Mouse (Mus musculus) kidney, postnatal 0 days (tissue): ENCODE data around the gene Fam129a. TPM values are rescaled to one million over a fixed set of nuclear protein-coding genes. Genes with fewer than 3 reads are reported as not detected.
"Not testable (repeated sequence)": the region's sequence is repeated elsewhere in the genome, so short reads cannot be mapped to it uniquely, and the experiment has no call there.

Source experiments
- ATAC-seq: fragments of 200-750 bp; cut with Nextera tagmentation; replicated peaks from 2 replicates; pipeline ENCODE4 v1.8.0; 2017; ENCODE audit warnings: low read depth, moderate number of reproducible peaks, moderate TSS enrichment, moderate library complexity; ENCODE audit not compliant: low FRiP score
- DNase-seq: peaks from one replicate; pipeline ENCODE4 v3.0.0-alpha.2; 2016; ENCODE audit warnings: low spot score
- H3K27ac ChIP-seq: fragments of 300-500 bp; sonication (generic); 2 replicates; pipeline ENCODE4 v1.5.1; 2014; ENCODE audit warnings: mild to moderate bottlenecking
- H3K27me3 ChIP-seq: fragments of 300-500 bp; sonication (generic); 2 replicates; pipeline ENCODE4 v1.6.1; 2014; ENCODE audit warnings: low read length, mixed read lengths; ENCODE audit not compliant: insufficient read depth
- H3K36me3 ChIP-seq: fragments of 300-500 bp; sonication (generic); 2 replicates; pipeline ENCODE4 v1.6.1; 2014; ENCODE audit warnings: low read length, mixed read lengths; ENCODE audit not compliant: insufficient read depth
- H3K4me1 ChIP-seq: fragments of 300-500 bp; sonication (generic); replicated peaks from 2 replicates; pipeline ENCODE4 v1.6.1; 2014; ENCODE audit warnings: antibody characterized with exemption, low read length, mixed read lengths; ENCODE audit not compliant: insufficient read depth
- H3K4me2 ChIP-seq: fragments of 300-500 bp; sonication (generic); 2 replicates; pipeline ENCODE4 v1.6.1; 2014; ENCODE audit warnings: mild to moderate bottlenecking, low read length, moderate library complexity, mixed read lengths
- H3K4me3 ChIP-seq: fragments of 300-500 bp; sonication (generic); replicated peaks from 2 replicates; pipeline ENCODE4 v1.5.1; 2014; ENCODE audit warnings: low read depth, low read length
- H3K9ac ChIP-seq: fragments of 300-500 bp; sonication (generic); 2 replicates; pipeline ENCODE4 v1.6.1; 2014; ENCODE audit warnings: low read depth, low read length
- H3K9me3 ChIP-seq: fragments of 300-500 bp; sonication (generic); replicated peaks from 2 replicates; pipeline ENCODE4 v1.6.1; 2016; ENCODE audit warnings: low read length, inconsistent platforms, mixed read lengths
- CTCF ChIP-seq: IDR thresholded peaks from 2 replicates; pipeline ENCODE4 v1.5.1; 2016; ENCODE audit warnings: antibody characterized with exemption, low read depth, mild to moderate bottlenecking, moderate library complexity
- WGBS: fragments of 180-500 bp; shearing (Covaris S2); extraction: QIAGEN DNeasy Blood & Tissue Kit; methylation state at CpG from one replicate; pipeline ENCODE4 v1.1.7; 2014; 5-methylcytosine and 5-hydroxymethylcytosine counted together
- polyA plus RNA-seq: library from polyadenylated mRNA; unstranded; fragments of >200 nt; fragmentation: Nextera tagmentation; extraction: Ambion mirVana; gene quantifications from 2 replicates; pipeline ENCODE4 v1.2.1, GENCODE M21; 2015

Gene Fam129a
- polyA plus RNA-seq, 1 experiment from 2014 or later, result 12.6 TPM

GRCm38 (mm10) chr1:151595600-151596299 lies 24.8 kb downstream of the Fam129a start:
- ATAC-seq, result 0 out of 2 replicates have a peak, but pooled peaks have one; percentile 13
- 44% methylated on average over 12 of the region's 12 CpGs for WGBS
- no peak overlapping the region for H3K4me2 ChIP-seq

DNA sequence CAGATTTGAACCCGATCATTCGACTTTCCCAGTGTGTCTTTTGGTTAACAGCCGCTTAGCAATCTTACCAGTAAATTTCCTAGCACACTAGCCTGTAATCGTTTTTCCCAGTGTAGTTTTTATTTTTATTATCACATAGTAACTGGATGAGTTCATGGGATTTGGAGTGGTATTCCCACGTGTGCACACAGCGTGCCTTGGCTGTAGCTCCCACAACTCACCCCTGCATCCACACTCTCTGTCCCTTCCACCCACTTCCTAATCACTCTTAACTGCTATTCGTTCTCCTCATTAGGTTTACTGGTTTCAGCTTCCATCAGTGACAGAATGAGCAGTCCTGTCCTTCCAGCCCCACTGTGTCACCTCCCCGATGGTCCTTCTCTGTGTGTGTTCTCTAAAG lies 25.6 kb downstream of the Fam129a start:
- whole genome bisulfite sequencing, result 46% methylated on average over 8 of the region's 8 CpGs
- TF ChIP-seq CTCF, result no peak

More at GRCm38 (mm10) chr1:151595600-151596299, 24.8 kb downstream of the Fam129a start:
- Histone ChIP-seq H3K27me3 (no peaks in the 10 kb centered on the region), H3K36me3 (no peaks in the 10 kb centered on the region), H3K4me3 (no peak overlapping the region), H3K9ac (no peak overlapping the region), H3K9me3 (no peaks in the 10 kb centered on the region), H3K27ac (no peak overlapping the region), H3K4me1 (no peaks in the 10 kb centered on the region)
- DNase-seq, result peak; percentile 34
- TF ChIP-seq CTCF, result no peak

DNA sequence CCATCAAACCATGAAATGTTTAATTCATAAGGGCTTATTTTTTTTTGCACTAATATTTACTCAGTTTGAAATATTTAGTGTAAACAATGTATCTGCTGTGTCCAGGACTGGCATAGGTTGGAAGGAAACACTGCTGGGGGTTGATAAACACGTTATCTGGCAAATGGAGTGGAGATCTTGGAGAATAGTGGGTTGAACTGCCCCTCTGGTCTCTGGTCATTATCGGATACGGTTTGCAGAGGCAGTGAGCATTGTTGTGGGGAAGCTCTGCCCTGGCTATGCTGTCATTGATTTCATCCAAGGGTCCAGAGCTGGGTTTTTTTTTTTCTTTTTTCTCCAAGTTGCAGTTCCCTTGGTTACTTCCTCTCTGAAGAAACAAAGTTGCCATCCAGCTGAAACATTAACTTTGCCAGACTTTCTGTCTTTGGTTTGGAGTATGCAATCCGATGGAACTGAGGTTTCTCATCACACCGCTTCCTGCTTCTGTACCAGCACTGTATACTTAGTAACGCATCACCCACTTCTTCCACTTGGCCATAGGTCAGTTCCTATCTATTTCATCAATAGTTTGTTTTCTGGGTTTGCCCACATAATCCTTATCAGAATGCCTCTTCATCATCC lies 26.8 kb downstream of the Fam129a start:
- 73% methylated on average over 6 of the region's 6 CpGs for WGBS
- Histone ChIP-seq H3K4me2 (no peak overlapping the region), H3K36me3 (no peaks in the 10 kb centered on the region), H3K9ac (no peak overlapping the region), H3K27ac (no peak overlapping the region), H3K9me3 (no peaks in the 10 kb centered on the region), H3K27me3 (no peaks in the 10 kb centered on the region), H3K4me3 (no peak overlapping the region), H3K4me1 (no peaks in the 10 kb centered on the region)
- no peak for DNase-seq
- no peak for TF ChIP-seq CTCF
- no peak for ATAC-seq

More for the DNA sequence above, 25.6 kb downstream of the Fam129a start:
- Histone ChIP-seq H3K9me3 (no peaks in the 10 kb centered on the region), H3K27ac (0 out of 2 replicates have a peak overlapping the region, but pooled peaks have one; percentile 5), H3K4me3 (no peak overlapping the region), H3K4me1 (no peaks in the 10 kb centered on the region), H3K4me2 (no peak overlapping the region), H3K27me3 (no peaks in the 10 kb centered on the region), H3K36me3 (no peaks in the 10 kb centered on the region), H3K9ac (no peak overlapping the region)
- ATAC-seq, result no peak
- DNase-seq, result no peak

DNA sequence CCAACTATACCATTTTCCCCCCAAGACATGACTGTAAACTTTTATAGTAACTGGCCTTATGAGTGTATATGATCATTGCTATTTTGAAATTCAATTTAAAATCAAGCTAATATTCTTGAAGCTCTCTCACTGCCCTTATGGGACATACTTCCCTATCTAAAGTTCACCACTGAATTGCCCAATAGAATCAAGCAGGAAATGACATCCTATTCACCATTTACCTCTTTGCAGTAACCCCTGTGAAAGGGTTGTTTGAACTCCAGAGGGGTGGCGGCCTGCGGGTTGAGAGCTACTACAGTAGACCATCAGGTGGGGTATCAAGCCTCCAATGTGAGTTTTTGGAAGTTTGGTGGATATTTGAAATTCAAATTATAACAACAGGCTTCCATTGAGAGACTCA lies 27.9 kb downstream of the Fam129a start:
- no peak overlapping the region for H3K9ac ChIP-seq
- no peaks in the 10 kb centered on the region for H3K27me3 ChIP-seq
- ATAC-seq (no peak), DNase-seq (no peak)
- H3K4me3 ChIP-seq, result no peak overlapping the region
- 89% methylated on average over 2 of the region's 2 CpGs for WGBS
- H3K9me3 ChIP-seq, result no peaks in the 10 kb centered on the region
- TF ChIP-seq CTCF, result no peak
- H3K4me2 ChIP-seq, result no peak overlapping the region
- 0 out of 2 replicates have a peak, but pooled peaks cover 2% of the 10 kb centered on the region for H3K4me1 ChIP-seq
- no peaks in the 10 kb centered on the region for H3K36me3 ChIP-seq
- H3K27ac ChIP-seq, result no peak overlapping the region

- no peak overlapping the region for H3K9ac ChIP-seq
- no peaks in the 10 kb centered on the region for H3K36me3 ChIP-seq
- DNase-seq (no peak), ATAC-seq (no peak)
- 86% methylated on average over 2 of the region's 2 CpGs for WGBS
- H3K27me3 ChIP-seq, result no peaks in the 10 kb centered on the region
- H3K4me2 ChIP-seq, result no peak overlapping the region
- H3K27ac ChIP-seq, result no peak overlapping the region
- TF ChIP-seq CTCF, result no peak
- no peak overlapping the region for H3K4me3 ChIP-seq
- 0 out of 2 replicates have a peak, but pooled peaks cover 6% of the 10 kb centered on the region for H3K4me1 ChIP-seq
- H3K9me3 ChIP-seq, result no peaks in the 10 kb centered on the region
Measured at GRCm38 (mm10) chr1:151604328-151604727, 33.3 kb downstream of the Fam129a start.

DNA sequence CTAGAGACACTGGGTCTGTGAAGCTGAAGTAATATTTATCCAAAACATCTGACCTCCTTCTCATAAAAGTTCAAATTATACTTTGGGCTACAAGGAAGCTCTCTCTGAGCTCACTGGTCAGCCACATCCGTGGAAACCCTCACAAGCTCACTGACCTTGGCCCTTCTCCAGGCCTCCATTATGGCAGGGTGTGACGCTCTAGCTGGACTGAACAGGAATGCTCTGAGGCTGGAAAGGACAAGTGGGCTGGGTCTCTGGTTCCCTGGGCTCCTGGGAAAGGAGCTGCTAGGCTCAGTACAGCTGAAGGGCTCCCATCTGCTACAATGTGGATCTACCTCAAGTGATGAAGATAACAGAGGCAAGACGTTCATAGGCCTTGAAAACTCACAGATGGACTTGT lies 37.0 kb downstream of the Fam129a start:
- H3K4me2 ChIP-seq, H3K4me1 ChIP-seq, H3K27me3 ChIP-seq, DNase-seq, ATAC-seq, H3K9me3 ChIP-seq, H3K36me3 ChIP-seq, H3K9ac ChIP-seq, H3K4me3 ChIP-seq, H3K27ac ChIP-seq: not testable (repeated sequence)
- 37% methylated on average over 3 of the region's 3 CpGs for WGBS
